Mouse (Mus musculus) heart, adult 2 months (tissue): ENCODE results near the gene Csmd2. TPM values are rescaled to one million over a fixed set of nuclear protein-coding genes. Genes with fewer than 3 reads are reported as not detected.
A peak's percentile ranks its signal among the peaks of the same experiment; 100 is the strongest.

Experiments used
- DNase-seq, 2 experiments: peaks; one replicate each; pipeline ENCODE4 v3.0.0; 2021
- H3K27ac ChIP-seq: fragments of 200-600 bp; 2 replicates; pipeline ENCODE4 v1.8.1; 2022
- H3K27me3 ChIP-seq: fragments of 200-500 bp; 2 replicates; pipeline ENCODE4 v1.6.1; 2012; ENCODE audit warnings: mild to moderate bottlenecking, low read length, inconsistent platforms, mixed read lengths; ENCODE audit not compliant: control insufficient read depth, insufficient read depth
- H3K36me3 ChIP-seq: fragments of 200-500 bp; 2 replicates; pipeline ENCODE4 v1.6.1; 2012; ENCODE audit warnings: low read length, inconsistent platforms; ENCODE audit not compliant: control insufficient read depth, insufficient read depth
- H3K4me1 ChIP-seq: fragments of 200-500 bp; 2 replicates; pipeline ENCODE4 v1.6.1; 2011; ENCODE audit warnings: low read length; ENCODE audit not compliant: control insufficient read depth, insufficient read depth
- H3K4me3 ChIP-seq: fragments of 200-600 bp; 2 replicates; pipeline ENCODE4 v1.8.1; 2022
- H3K79me2 ChIP-seq: fragments of 200-500 bp; replicated peaks from 2 replicates; pipeline ENCODE4 v1.6.1; 2012; ENCODE audit warnings: mild to moderate bottlenecking, inconsistent platforms, low read length, moderate library complexity, mixed read lengths; ENCODE audit not compliant: control insufficient read depth, insufficient read depth
- H3K9ac ChIP-seq: fragments of 200-500 bp; 2 replicates; pipeline ENCODE4 v1.6.1; 2012; ENCODE audit warnings: low read depth, mild to moderate bottlenecking, control low read depth, inconsistent platforms, low read length, mixed read lengths
- CTCF ChIP-seq: fragments of 200-600 bp; IDR thresholded peaks from 2 replicates; pipeline ENCODE4 v1.8.1; 2022; ENCODE audit warnings: antibody characterized with exemption, mild to moderate bottlenecking, moderate library complexity
- EP300 ChIP-seq: fragments of 200-500 bp; IDR thresholded peaks from 2 replicates; pipeline ENCODE4 v1.6.1; 2011; ENCODE audit warnings: low read depth, low read length, control low read depth; ENCODE audit not compliant: insufficient read depth
- POLR2A ChIP-seq: fragments of 200-500 bp; IDR thresholded peaks from 2 replicates; pipeline ENCODE4 v1.6.1; 2011; ENCODE audit warnings: mild to moderate bottlenecking, low read depth, low read length, control low read depth; ENCODE audit not compliant: insufficient read depth
- WGBS: fragments of 180-500 bp; shearing (Covaris S2); methylation state at CpG from one replicate; pipeline ENCODE4 v1.1.7; 2018; 5-methylcytosine and 5-hydroxymethylcytosine counted together
- intact Hi-C: fragments of 180-260 bp; cut with DNase I; formaldehyde crosslinking; loops from one replicate; pipeline ENCODE4 v1.15.1; 2025
- polyA plus RNA-seq: library from polyadenylated mRNA; depleted of rRNA; stranded (reverse); fragments of >200 nt; gene quantifications from 2 replicates; pipeline ENCODE4 v1.2.3, GENCODE M21; 2012
- total RNA-seq, 2 experiments: library from RNA; stranded (reverse); gene quantifications; 2 replicates each; pipeline ENCODE4 v1.2.3; 2021

The Csmd2 gene
- total and polyA plus RNA-seq, 3 experiments, result not detected

GRCm38 (mm10) chr4:128378946-128379345 is 391.3 kb downstream of the Csmd2 start:
- Histone ChIP-seq H3K79me2 (no peaks in the 10 kb centered on the region), H3K4me1 (no peaks in the 10 kb centered on the region), H3K27me3 (no peaks in the 10 kb centered on the region), H3K9ac (no peak overlapping the region), H3K4me3 (no peak overlapping the region), H3K27ac (no peak overlapping the region), H3K36me3 (no peaks in the 10 kb centered on the region)
- TF ChIP-seq CTCF (no peak), EP300 (no peak), POLR2A (no peak)
- intact Hi-C loops, result no loop called here
- WGBS, result 74% methylated on average over 2 of the region's 2 CpGs
- no peak for DNase-seq

GRCm38 (mm10) chr4:128381331-128381730 is 393.7 kb downstream of the Csmd2 start:
- Histone ChIP-seq H3K36me3 (no peaks in the 10 kb centered on the region), H3K27ac (no peak overlapping the region), H3K4me1 (no peaks in the 10 kb centered on the region), H3K27me3 (no peaks in the 10 kb centered on the region), H3K4me3 (no peak overlapping the region), H3K9ac (no peak overlapping the region), H3K79me2 (no peaks in the 10 kb centered on the region)
- intact Hi-C loops, result no loop called here
- TF ChIP-seq POLR2A (no peak), EP300 (no peak), CTCF (no peak)
- WGBS, result 83% methylated on average over 6 of the region's 6 CpGs
- no peak for DNase-seq

GRCm38 (mm10) chr4:128383800-128384199 is 396.1 kb downstream of the Csmd2 start:
- intact Hi-C loops, result no loop called here
- TF ChIP-seq CTCF (0 out of 2 replicates have a peak, but pooled peaks have one; percentile 4), EP300 (no peak)
- H3K79me2 ChIP-seq, result no peaks in the 10 kb centered on the region
- H3K27me3 ChIP-seq, result no peaks in the 10 kb centered on the region
- H3K36me3 ChIP-seq, result no peaks in the 10 kb centered on the region
- H3K9ac ChIP-seq, result no peak overlapping the region
- no peaks in the 10 kb centered on the region for H3K4me1 ChIP-seq
- H3K27ac ChIP-seq, result no peak overlapping the region
- H3K4me3 ChIP-seq, result no peak overlapping the region
- WGBS, result 76% methylated on average over 7 of the region's 7 CpGs
- no peak for DNase-seq

GRCm38 (mm10) chr4:128391484-128391883 is 403.8 kb downstream of the Csmd2 start:
- H3K27me3 ChIP-seq, result no peaks in the 10 kb centered on the region
- no peaks in the 10 kb centered on the region for H3K4me1 ChIP-seq
- no peaks in the 10 kb centered on the region for H3K79me2 ChIP-seq
- no peak overlapping the region for H3K9ac ChIP-seq
- TF ChIP-seq CTCF, result no peak
- no peak for TF ChIP-seq POLR2A
- no peak for TF ChIP-seq EP300
- intact Hi-C loops, result no loop called here
- 85% methylated on average over 5 of the region's 5 CpGs for WGBS
- H3K4me3 ChIP-seq, result no peak overlapping the region
- no peak overlapping the region for H3K27ac ChIP-seq
- no peaks in the 10 kb centered on the region for H3K36me3 ChIP-seq
- no peak for DNase-seq

- H3K79me2 ChIP-seq, result no peaks in the 10 kb centered on the region
- no peak overlapping the region for H3K4me3 ChIP-seq
- no peak for DNase-seq
- no peaks in the 10 kb centered on the region for H3K4me1 ChIP-seq
- no peaks in the 10 kb centered on the region for H3K36me3 ChIP-seq
- WGBS, result 40% methylated on average over 3 of the region's 3 CpGs
- no peak overlapping the region for H3K27ac ChIP-seq
- no peaks in the 10 kb centered on the region for H3K27me3 ChIP-seq
- no peak overlapping the region for H3K9ac ChIP-seq
- TF ChIP-seq EP300, result no peak
- no peak for TF ChIP-seq CTCF
- no peak for TF ChIP-seq POLR2A
- intact Hi-C loops, result no loop called here
These were observed 404.6 kb downstream of the Csmd2 start for GRCm38 (mm10) chr4:128392279-128392678.

GRCm38 (mm10) chr4:128393864-128394263 is 406.2 kb downstream of the Csmd2 start:
- no peaks in the 10 kb centered on the region for H3K79me2 ChIP-seq
- H3K4me3 ChIP-seq, result no peak overlapping the region
- H3K27me3 ChIP-seq, result no peaks in the 10 kb centered on the region
- no peak for TF ChIP-seq EP300
- no peak for TF ChIP-seq POLR2A
- TF ChIP-seq CTCF, result no peak
- no peak overlapping the region for H3K9ac ChIP-seq
- WGBS, result 69% methylated on average over 4 of the region's 4 CpGs
- H3K27ac ChIP-seq, result no peak overlapping the region
- no peak for DNase-seq
- H3K36me3 ChIP-seq, result no peaks in the 10 kb centered on the region
- intact Hi-C loops, result no loop called here
- H3K4me1 ChIP-seq, result no peaks in the 10 kb centered on the region
